In genomic region chr11:62511444-62512202, GRCm38 (mm10) we compare ENCODE assay signal across 11 mouse cellular contexts. TPM values are rescaled to one million over a fixed set of nuclear protein-coding genes. Genes with fewer than 3 reads are reported as not detected.
A peak's percentile ranks its signal among the peaks of the same experiment; 100 is the strongest.
DNase-seq lines count a peak whose midpoint lies in the region; ATAC-seq lines count a peak whose summit lies in the region.
"Had no signal": no experiment of that assay in that cellular context is flagged by ENCODE, and none has a peak within 500 bp of the region (broad histone marks: within the 10 kb centered on the region; RNA-seq: fewer than 3 reads in every experiment).

No protein-coding gene starts in this region.

- peak; percentile 18 for DNase-seq in kidney, postnatal 10 days
- DNase-seq in kidney, adult 9 months = no peak
- DNase-seq in thymus, postnatal 0 days (ENCODE audit: low spot score) = peak; percentile 11
- no peak for DNase-seq in thymus, postnatal 10 days (ENCODE audit: low spot score in 2 of 2)
- no peak for DNase-seq in urinary bladder, adult 18-20 months (ENCODE audit: low spot score in 2 of 2)
- DNase-seq in T-cell, adult 2 months (ENCODE audit: low spot score) = no peak
- no peak for DNase-seq in adrenal gland, postnatal 36 days
- DNase-seq: cerebellum, adult 11-12 months; gastrocnemius, postnatal 10 days; midbrain, embryonic 14.5 days had no signal

- 0 out of 2 replicates have a peak, but pooled peaks have one; percentile 22 for ATAC-seq in erythroblast, adult 5-6 weeks (replicated peaks; ENCODE audit: low FRiP score, poor library complexity, severe bottlenecking)

RNA-seq across cellular contexts. Expression of gene Cenpv, which starts 27.4 kb away (rescaled TPM):
- polyA plus RNA-seq in thymus, postnatal 0 days (2015; fragmentation: Nextera tagmentation; extraction: Ambion mirVana) = 20.8 and 21.2 TPM in 2 replicates
- 1.7 and 9.6 TPM in 2 replicates for total RNA-seq in erythroblast, adult 5-6 weeks (2015; ENCODE audit: low replicate concordance)
- total RNA-seq in erythroblast, adult 5-6 weeks (2017; ENCODE audit: low replicate concordance) = 5.7 and 14.6 TPM in 2 replicates
- total RNA-seq in adrenal gland, postnatal 36 days (2021) = 10 to 100 TPM; 30.2 to 37.2 TPM

RNA-seq across cellular contexts. Expression of gene Ubb, which starts 39.3 kb away (rescaled TPM):
- 3,204 and 3,318 TPM in 2 replicates for polyA plus RNA-seq in thymus, postnatal 0 days (2015; fragmentation: Nextera tagmentation; extraction: Ambion mirVana)
- 1,189 and 1,264 TPM in 2 replicates for total RNA-seq in erythroblast, adult 5-6 weeks (2015; ENCODE audit: low replicate concordance)
- total RNA-seq in erythroblast, adult 5-6 weeks (2017; ENCODE audit: low replicate concordance) = 1,425 and 1,690 TPM in 2 replicates
- total RNA-seq in adrenal gland, postnatal 36 days (2021) = 1,000 to 10,000 TPM; 1,237 to 1,515 TPM

RNA-seq across cellular contexts. Expression of gene Ncor1, which starts 53.3 kb away (rescaled TPM):
- polyA plus RNA-seq in thymus, postnatal 0 days (2015; fragmentation: Nextera tagmentation; extraction: Ambion mirVana) = 181 and 220 TPM in 2 replicates
- total RNA-seq in erythroblast, adult 5-6 weeks (2015; ENCODE audit: low replicate concordance) = 149 and 283 TPM in 2 replicates
- total RNA-seq in erythroblast, adult 5-6 weeks (2017; ENCODE audit: low replicate concordance) = 146 and 152 TPM in 2 replicates
- 100 to 1,000 TPM; 180 to 205 TPM for total RNA-seq in adrenal gland, postnatal 36 days (2021)

RNA-seq across cellular contexts. Expression of gene Pigl, which starts 53.4 kb away (rescaled TPM):
- polyA plus RNA-seq in thymus, postnatal 0 days (2015; fragmentation: Nextera tagmentation; extraction: Ambion mirVana) = 6.8 and 7.6 TPM in 2 replicates
- total RNA-seq in erythroblast, adult 5-6 weeks (2015; ENCODE audit: low replicate concordance) = 0.38 and 2.5 TPM in 2 replicates
- 1.1 TPM in 2 replicates for total RNA-seq in erythroblast, adult 5-6 weeks (2017; ENCODE audit: low replicate concordance)
- total RNA-seq in adrenal gland, postnatal 36 days (2021) = 10 to 100 TPM in 1 of 2 experiments, 1 to 10 TPM in 1; 7.2 to 10.0 TPM

Comparison
In these comparisons a context has a peak if more than half of its experiments do, and no peak if none do; other contexts are left out.
1. DNase-seq: peak in kidney, postnatal 10 days (single experiment) and thymus, postnatal 0 days (single experiment); none in kidney, adult 9 months (single experiment), thymus, postnatal 10 days (0 of 2), urinary bladder, adult 18-20 months (0 of 2), T-cell, adult 2 months (single experiment) and adrenal gland, postnatal 36 days (0 of 2).